Mouse (Mus musculus) limb, embryonic 13.5 days (tissue): ENCODE measurements around the gene Gm20388. TPM values are rescaled to one million over a fixed set of nuclear protein-coding genes. Genes with fewer than 3 reads are reported as not detected.

Source experiments
- ATAC-seq: fragments of 200-750 bp; cut with Nextera tagmentation; 2 replicates; pipeline ENCODE4 v1.8.0; 2017; ENCODE audit warnings: low read depth, moderate number of reproducible peaks, moderate TSS enrichment; ENCODE audit not compliant: low FRiP score
- H3K27ac ChIP-seq: fragments of 300-500 bp; sonication (generic); 2 replicates; pipeline ENCODE4 v1.5.1; 2015; ENCODE audit warnings: inconsistent platforms, mild to moderate bottlenecking, moderate library complexity
- H3K27me3 ChIP-seq: fragments of 300-500 bp; sonication (generic); 2 replicates; pipeline ENCODE4 v1.6.1; 2015; ENCODE audit warnings: mild to moderate bottlenecking, inconsistent platforms
- H3K36me3 ChIP-seq: fragments of 300-500 bp; sonication (generic); 2 replicates; pipeline ENCODE4 v1.6.1; 2015; ENCODE audit warnings: inconsistent platforms, mild to moderate bottlenecking, moderate library complexity
- H3K4me1 ChIP-seq: fragments of 300-500 bp; sonication (generic); 2 replicates; pipeline ENCODE4 v1.6.1; 2015; ENCODE audit warnings: inconsistent platforms
- H3K4me2 ChIP-seq: fragments of 300-500 bp; sonication (generic); replicated peaks from 2 replicates; pipeline ENCODE4 v1.6.1; 2015; ENCODE audit warnings: inconsistent platforms, mild to moderate bottlenecking, moderate library complexity
- H3K4me3 ChIP-seq: fragments of 300-500 bp; sonication (generic); 2 replicates; pipeline ENCODE4 v1.5.1; 2015; ENCODE audit warnings: moderate library complexity, mild to moderate bottlenecking, inconsistent platforms
- H3K9ac ChIP-seq: fragments of 300-500 bp; sonication (generic); 2 replicates; pipeline ENCODE4 v1.6.1; 2015; ENCODE audit warnings: mild to moderate bottlenecking, inconsistent platforms
- H3K9me3 ChIP-seq: fragments of 300-500 bp; sonication (generic); 2 replicates; pipeline ENCODE4 v1.6.1; 2016; ENCODE audit warnings: inconsistent platforms
- WGBS: fragments of 180-500 bp; shearing (Covaris S2); methylation state at CpG from one replicate; pipeline ENCODE4 v1.1.7; 2015; 5-methylcytosine and 5-hydroxymethylcytosine counted together
- polyA plus RNA-seq: library from polyadenylated mRNA; unstranded; fragments of >200 nt; fragmentation: Nextera tagmentation; extraction: Ambion mirVana; gene quantifications from 2 replicates; pipeline ENCODE4 v1.2.1, GENCODE M21; 2015

The Gm20388 gene
- polyA plus RNA-seq, 1 experiment from 2014 or later = 7.1 TPM

- peak overlapping the region; percentile 49; the same call in 1 of the 2 replicates for H3K27ac ChIP-seq
- WGBS = under 1% methylated on average over 7 of the region's 7 CpGs
- peak; percentile 94 for ATAC-seq
Measured at GRCm38 (mm10) chr8:122294273-122294683, 2383.6 kb downstream of the Gm20388 start.

GRCm38 (mm10) chr8:122295389-122295788 is 2384.7 kb downstream of the Gm20388 start:
- Histone ChIP-seq H3K36me3 (no peaks in the 10 kb centered on the region), H3K27ac (no peak overlapping the region), H3K4me2 (no peak overlapping the region)

More at GRCm38 (mm10) chr8:122294273-122294683, 2383.6 kb downstream of the Gm20388 start:
- no peak overlapping the region for H3K9ac ChIP-seq
- no peaks in the 10 kb centered on the region for H3K36me3 ChIP-seq
- peaks cover 4% of the 10 kb centered on the region; the same call in 1 of the 2 replicates for H3K27me3 ChIP-seq
- H3K4me1 ChIP-seq = peaks cover 28% of the 10 kb centered on the region
- no peaks in the 10 kb centered on the region for H3K9me3 ChIP-seq
- H3K4me3 ChIP-seq = no peak overlapping the region
- H3K4me2 ChIP-seq = peak overlapping the region; percentile 41

GRCm38 (mm10) chr8:122296173-122297001 is 2385.7 kb downstream of the Gm20388 start:
- 40% methylated on average over 24 of the region's 24 CpGs for WGBS
- Histone ChIP-seq H3K36me3 (no peaks in the 10 kb centered on the region), H3K27ac (no peak overlapping the region), H3K9ac (peak overlapping the region; percentile 35; the same call in 1 of the 2 replicates), H3K4me2 (no peak overlapping the region), H3K9me3 (no peaks in the 10 kb centered on the region), H3K27me3 (no peaks in the 10 kb centered on the region), H3K4me3 (no peak overlapping the region), H3K4me1 (peaks cover 28% of the 10 kb centered on the region)
- no peak for ATAC-seq

More at GRCm38 (mm10) chr8:122295389-122295788, 2384.7 kb downstream of the Gm20388 start:
- H3K9me3 ChIP-seq = no peaks in the 10 kb centered on the region
- no peaks in the 10 kb centered on the region for H3K27me3 ChIP-seq
- ATAC-seq = no peak
- H3K4me1 ChIP-seq = peaks cover 28% of the 10 kb centered on the region
- 72% methylated on average over 9 of the region's 9 CpGs for WGBS
- H3K9ac ChIP-seq = no peak overlapping the region
- H3K4me3 ChIP-seq = no peak overlapping the region

GRCm38 (mm10) chr8:122299581-122300254 is 2389.1 kb downstream of the Gm20388 start:
- Histone ChIP-seq H3K4me2 (no peak overlapping the region), H3K9ac (no peak overlapping the region), H3K4me1 (peaks cover 17% of the 10 kb centered on the region), H3K4me3 (no peak overlapping the region), H3K9me3 (no peaks in the 10 kb centered on the region), H3K27me3 (no peaks in the 10 kb centered on the region), H3K27ac (no peak overlapping the region), H3K36me3 (no peaks in the 10 kb centered on the region)
- 65% methylated on average over 16 of the region's 16 CpGs for WGBS
- no peak for ATAC-seq

GRCm38 (mm10) chr8:122301081-122301480 is 2390.4 kb downstream of the Gm20388 start:
- no peak overlapping the region for H3K4me3 ChIP-seq
- 88% methylated on average over 13 of the region's 13 CpGs for WGBS
- H3K4me1 ChIP-seq = peaks cover 15% of the 10 kb centered on the region; the same call in 1 of the 2 replicates
- H3K9me3 ChIP-seq = no peaks in the 10 kb centered on the region
- H3K4me2 ChIP-seq = no peak overlapping the region
- no peaks in the 10 kb centered on the region for H3K36me3 ChIP-seq
- H3K27ac ChIP-seq = no peak overlapping the region
- no peak overlapping the region for H3K9ac ChIP-seq
- H3K27me3 ChIP-seq = no peaks in the 10 kb centered on the region
- no peak for ATAC-seq

- Histone ChIP-seq H3K4me1 (peaks cover 11% of the 10 kb centered on the region; the same call in 1 of the 2 replicates), H3K9ac (no peak overlapping the region), H3K4me2 (no peak overlapping the region), H3K4me3 (no peak overlapping the region), H3K36me3 (no peaks in the 10 kb centered on the region), H3K9me3 (no peaks in the 10 kb centered on the region), H3K27ac (no peak overlapping the region), H3K27me3 (no peaks in the 10 kb centered on the region)
- ATAC-seq = no peak
- WGBS = 82% methylated on average over 5 of the region's 5 CpGs
Measured at GRCm38 (mm10) chr8:122301866-122302265, 2391.2 kb downstream of the Gm20388 start.

GRCm38 (mm10) chr8:122303451-122303850 is 2392.8 kb downstream of the Gm20388 start:
- Histone ChIP-seq H3K27ac (no peak overlapping the region), H3K4me3 (no peak overlapping the region), H3K4me1 (0 out of 2 replicates have a peak, but pooled peaks cover 5% of the 10 kb centered on the region), H3K4me2 (no peak overlapping the region), H3K9ac (no peak overlapping the region), H3K9me3 (no peaks in the 10 kb centered on the region), H3K36me3 (peaks cover 4% of the 10 kb centered on the region; the same call in 1 of the 2 replicates), H3K27me3 (no peaks in the 10 kb centered on the region)
- WGBS = 72% methylated on average over 6 of the region's 6 CpGs
- ATAC-seq = no peak

- WGBS = 16% methylated on average over 3 of the region's 3 CpGs
Measured at GRCm38 (mm10) chr8:122304058-122304457, 2393.4 kb downstream of the Gm20388 start.

GRCm38 (mm10) chr8:122306660-122307399 is 2396.2 kb downstream of the Gm20388 start:
- WGBS = 86% methylated on average over 26 of the region's 26 CpGs
- Histone ChIP-seq H3K4me3 (no peak overlapping the region), H3K27me3 (no peaks in the 10 kb centered on the region), H3K36me3 (peaks cover 4% of the 10 kb centered on the region; the same call in 1 of the 2 replicates), H3K9me3 (no peaks in the 10 kb centered on the region), H3K4me2 (no peak overlapping the region), H3K4me1 (0 out of 2 replicates have a peak, but pooled peaks cover 5% of the 10 kb centered on the region), H3K9ac (no peak overlapping the region), H3K27ac (no peak overlapping the region)
- ATAC-seq = no peak

More at GRCm38 (mm10) chr8:122304058-122304457, 2393.4 kb downstream of the Gm20388 start:
- Histone ChIP-seq H3K27ac (no peak overlapping the region), H3K4me2 (no peak overlapping the region), H3K4me3 (no peak overlapping the region), H3K9ac (no peak overlapping the region), H3K9me3 (no peaks in the 10 kb centered on the region), H3K27me3 (no peaks in the 10 kb centered on the region), H3K4me1 (0 out of 2 replicates have a peak, but pooled peaks cover 5% of the 10 kb centered on the region), H3K36me3 (peaks cover 4% of the 10 kb centered on the region; the same call in 1 of the 2 replicates)
- no peak for ATAC-seq

- ATAC-seq = no peak
- Histone ChIP-seq H3K4me2 (no peak overlapping the region), H3K9me3 (no peaks in the 10 kb centered on the region), H3K4me3 (no peak overlapping the region), H3K4me1 (0 out of 2 replicates have a peak, but pooled peaks cover 5% of the 10 kb centered on the region), H3K27me3 (no peaks in the 10 kb centered on the region), H3K27ac (no peak overlapping the region), H3K9ac (no peak overlapping the region), H3K36me3 (peaks cover 4% of the 10 kb centered on the region; the same call in 1 of the 2 replicates)
- WGBS = 83% methylated on average over 8 of the region's 8 CpGs
Measured at GRCm38 (mm10) chr8:122307836-122308235, 2397.2 kb downstream of the Gm20388 start.

- H3K27me3 ChIP-seq = no peaks in the 10 kb centered on the region
- no peaks in the 10 kb centered on the region for H3K9me3 ChIP-seq
- no peaks in the 10 kb centered on the region for H3K4me1 ChIP-seq
- no peak overlapping the region for H3K4me2 ChIP-seq
- peaks cover 4% of the 10 kb centered on the region; the same call in 1 of the 2 replicates for H3K36me3 ChIP-seq
- peak overlapping the region; percentile 39; the same call in 1 of the 2 replicates for H3K27ac ChIP-seq
- H3K9ac ChIP-seq = no peak overlapping the region
- H3K4me3 ChIP-seq = no peak overlapping the region
- 84% methylated on average over 12 of the region's 12 CpGs for WGBS
- no peak for ATAC-seq
Measured at GRCm38 (mm10) chr8:122309272-122309671, 2398.6 kb downstream of the Gm20388 start.
